Mouse (Mus musculus): ENCODE measurements at regions not wholly inside any gene's neighbourhood (a gene's known extent, or its start where the extent isn't known, plus 50 kb on each side); places are given as distances from the start of the nearest gene placed in this dataset.

- TF ChIP-seq POLR2AphosphoS2 (IDR thresholded peaks at IDR 0.05; ENCODE audit: insufficient read length, low read depth) (no peak), POLR2A (IDR thresholded peaks at IDR 0.05; ENCODE audit: insufficient read length, low read depth) (no peak), TCF12 (IDR thresholded peaks at IDR 0.05; ENCODE audit: insufficient read depth, poor library complexity, severe bottlenecking) (no peak), REST (IDR thresholded peaks at IDR 0.05; ENCODE audit: insufficient read depth, insufficient read length) (no peak)
These were observed 70.7 kb upstream of the Ddit4l start for GRCm38 (mm10) chr3:137550708-137551107.

All from myocyte (in vitro differentiated cells).